Mouse (Mus musculus) testis, postnatal 14 days (tissue): Measurements from ENCODE around the gene Magix.
"Not testable (repeated sequence)": the region's sequence is repeated elsewhere in the genome, so short reads cannot be mapped to it uniquely, and the experiment has no call there.

Experiments used
- DNase-seq: peaks from one replicate; pipeline ENCODE4 v3.0.0; 2021; ENCODE audit warnings: low spot score

The Magix gene

DNA sequence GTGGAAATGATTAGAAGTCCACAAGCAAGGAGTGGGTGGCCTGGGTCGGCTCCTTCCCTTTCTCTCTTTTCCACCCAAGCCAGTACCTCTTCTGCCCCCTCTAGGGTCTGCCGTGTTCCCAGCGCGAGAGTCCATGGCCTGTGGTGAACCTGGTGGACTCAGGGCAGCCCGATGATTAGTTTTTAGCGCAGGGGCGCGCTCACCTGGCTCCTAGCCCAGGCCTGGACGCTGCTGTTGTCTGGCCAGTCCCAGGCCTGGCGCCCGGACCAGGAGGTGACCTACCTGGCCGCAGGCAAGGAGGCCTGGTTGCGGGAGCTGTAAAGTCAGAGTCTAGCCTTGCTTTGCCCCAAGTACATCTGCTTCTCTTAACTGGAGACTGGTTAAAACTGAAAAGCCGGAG, at the start of gene Magix:
Gene Magix, minus strand, starts transcription at position 388 of the 400 bp plus-strand sequence.
- no peak for DNase-seq

DNA sequence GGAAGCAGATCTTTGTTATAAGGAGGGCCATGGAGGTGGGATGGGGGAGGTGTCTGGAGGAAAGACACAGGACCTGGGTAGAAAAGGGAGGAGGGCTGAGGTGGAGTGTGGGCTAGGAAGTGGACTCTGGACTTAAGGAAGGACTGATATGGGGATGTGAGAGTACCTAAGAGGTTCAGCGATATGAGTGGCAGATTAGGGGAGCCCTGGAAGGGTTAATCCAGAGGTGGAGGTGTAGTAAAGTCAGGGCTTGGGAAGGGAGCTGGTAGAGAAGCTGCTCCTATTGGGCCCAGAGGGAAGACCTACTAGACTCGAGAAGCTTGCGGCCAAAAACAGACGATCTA, 47.8 kb upstream of the Magix start:
- DNase-seq = no peak

DNA sequence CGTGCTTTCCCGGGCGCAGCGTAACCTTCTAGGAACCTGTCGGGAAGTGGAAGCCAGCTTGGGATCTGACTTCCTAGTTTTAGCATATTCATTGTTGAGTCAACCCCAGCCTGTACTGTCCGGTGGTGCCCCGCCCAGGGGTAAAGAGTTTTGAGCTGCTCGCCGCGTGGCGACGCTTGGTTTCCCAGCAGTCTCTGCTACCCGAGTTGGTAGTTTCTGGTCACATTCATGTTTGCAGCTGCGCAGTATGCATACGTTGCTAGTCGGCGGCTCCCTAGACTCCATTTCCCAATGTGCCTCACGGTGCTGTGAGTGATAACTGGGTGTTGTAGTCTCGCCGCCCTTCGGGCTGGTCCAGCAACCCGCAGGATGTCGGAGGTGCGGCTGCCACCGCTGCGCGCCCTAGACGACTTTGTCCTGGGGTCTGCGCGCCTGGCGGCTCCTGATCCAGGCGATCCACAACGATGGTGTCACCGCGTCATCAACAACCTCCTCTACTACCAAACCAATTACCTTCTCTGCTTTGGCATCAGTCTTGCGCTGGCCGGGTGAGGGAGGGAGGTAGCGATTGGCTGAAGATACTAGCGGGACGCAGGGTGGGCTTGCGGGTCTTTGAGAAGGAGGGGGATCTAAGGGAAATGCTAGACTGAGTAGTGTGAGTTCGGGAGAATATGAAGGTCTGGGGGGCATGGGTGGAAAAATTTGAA, 47.3 kb upstream of the Magix start, which contains the start of gene Praf2:
Gene Praf2, plus strand, starts transcription at position 225 of the 707 bp plus-strand sequence.
- peak; percentile 77 for DNase-seq

DNA sequence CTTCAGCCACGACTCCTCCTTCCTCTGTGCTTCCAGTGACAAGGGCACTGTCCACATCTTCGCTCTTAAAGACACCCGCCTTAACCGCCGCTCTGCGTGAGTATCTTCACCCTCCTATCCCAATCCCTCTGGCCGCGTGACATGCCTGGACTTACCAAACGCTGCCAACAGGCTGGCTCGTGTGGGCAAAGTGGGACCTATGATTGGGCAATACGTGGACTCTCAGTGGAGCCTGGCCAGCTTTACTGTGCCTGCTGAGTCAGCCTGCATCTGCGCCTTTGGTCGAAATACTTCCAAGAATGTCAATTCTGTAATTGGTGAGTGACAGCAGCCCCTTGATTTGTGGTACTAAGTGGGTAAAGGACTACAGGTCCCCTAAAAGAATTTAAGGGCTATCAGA, 46.1 kb upstream of the Magix start:
- no peak for DNase-seq

DNA sequence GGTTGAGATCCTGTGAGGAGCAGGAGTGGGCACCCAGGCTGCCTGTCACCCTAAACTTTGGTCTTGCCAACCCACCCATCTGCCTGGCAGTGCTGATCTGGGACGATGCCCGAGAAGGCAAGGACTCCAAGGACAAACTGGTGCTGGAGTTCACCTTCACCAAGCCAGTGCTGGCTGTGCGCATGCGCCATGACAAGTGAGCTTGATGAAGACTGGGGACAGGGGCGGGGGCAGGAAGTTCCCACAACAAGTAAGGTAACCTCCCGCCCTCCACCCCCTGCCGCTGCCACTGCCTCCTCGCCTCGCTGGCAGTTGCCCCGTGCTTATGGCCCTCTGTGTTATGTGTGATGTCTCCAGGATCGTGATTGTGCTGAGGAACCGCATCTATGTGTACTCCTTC, 44.8 kb upstream of the Magix start:
- DNase-seq = no peak

DNA sequence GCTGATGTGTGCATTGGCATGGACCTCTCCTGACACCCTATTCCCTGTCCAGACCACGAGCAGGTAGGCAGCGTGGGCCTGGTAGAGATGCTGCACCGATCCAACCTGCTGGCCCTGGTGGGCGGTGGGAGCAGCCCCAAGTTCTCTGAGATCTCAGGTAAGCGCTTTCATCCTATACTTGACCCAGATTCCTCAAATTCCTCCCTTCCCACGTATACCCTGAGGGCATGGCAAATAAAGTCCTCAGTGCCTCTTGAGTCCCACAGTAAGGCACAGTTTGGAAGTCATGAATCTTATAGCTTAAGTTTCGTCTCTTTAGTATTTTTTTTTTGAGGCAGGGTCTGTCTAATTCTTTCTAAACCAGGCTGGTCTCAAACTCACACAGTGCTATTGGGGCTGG, 43.1 kb upstream of the Magix start:
- DNase-seq = no peak

DNA sequence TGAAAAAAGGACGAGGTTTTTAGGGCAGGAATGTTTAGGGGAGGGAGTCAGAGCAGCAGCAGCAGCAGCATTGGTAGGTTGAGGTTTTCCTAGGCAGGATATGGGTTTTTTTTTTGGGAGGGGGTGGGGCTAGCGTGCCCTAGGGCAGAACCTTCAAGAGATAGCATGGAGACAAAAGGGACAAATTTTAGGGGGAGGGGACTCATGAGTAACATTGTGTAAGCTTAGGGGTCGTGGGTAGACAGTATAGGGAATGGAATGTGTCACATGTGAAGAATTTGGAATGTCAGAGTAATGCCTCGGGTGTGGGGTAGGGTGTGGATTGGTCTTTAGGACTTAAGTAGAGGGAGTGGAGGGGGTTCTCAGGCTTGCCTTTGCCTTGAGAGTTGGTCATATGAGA, 41.6 kb upstream of the Magix start:
- DNase-seq = no peak

DNA sequence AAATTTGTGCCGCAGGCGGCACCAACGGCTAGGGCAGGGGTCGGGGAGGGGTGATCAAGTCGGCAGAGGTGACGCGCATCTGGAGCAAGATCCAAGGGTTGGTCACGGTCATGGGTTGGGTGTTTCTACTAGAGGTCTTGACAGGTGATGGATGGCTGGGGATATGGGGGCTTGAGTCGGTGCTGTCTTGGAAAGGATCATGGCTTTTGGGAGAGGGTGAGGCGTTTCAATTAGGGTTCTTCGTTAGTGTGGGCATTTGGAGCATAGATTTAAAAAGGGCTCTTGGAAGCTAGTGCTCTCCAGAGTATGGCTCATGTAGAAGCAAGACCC, 41.2 kb upstream of the Magix start:
- DNase-seq = no peak

DNA sequence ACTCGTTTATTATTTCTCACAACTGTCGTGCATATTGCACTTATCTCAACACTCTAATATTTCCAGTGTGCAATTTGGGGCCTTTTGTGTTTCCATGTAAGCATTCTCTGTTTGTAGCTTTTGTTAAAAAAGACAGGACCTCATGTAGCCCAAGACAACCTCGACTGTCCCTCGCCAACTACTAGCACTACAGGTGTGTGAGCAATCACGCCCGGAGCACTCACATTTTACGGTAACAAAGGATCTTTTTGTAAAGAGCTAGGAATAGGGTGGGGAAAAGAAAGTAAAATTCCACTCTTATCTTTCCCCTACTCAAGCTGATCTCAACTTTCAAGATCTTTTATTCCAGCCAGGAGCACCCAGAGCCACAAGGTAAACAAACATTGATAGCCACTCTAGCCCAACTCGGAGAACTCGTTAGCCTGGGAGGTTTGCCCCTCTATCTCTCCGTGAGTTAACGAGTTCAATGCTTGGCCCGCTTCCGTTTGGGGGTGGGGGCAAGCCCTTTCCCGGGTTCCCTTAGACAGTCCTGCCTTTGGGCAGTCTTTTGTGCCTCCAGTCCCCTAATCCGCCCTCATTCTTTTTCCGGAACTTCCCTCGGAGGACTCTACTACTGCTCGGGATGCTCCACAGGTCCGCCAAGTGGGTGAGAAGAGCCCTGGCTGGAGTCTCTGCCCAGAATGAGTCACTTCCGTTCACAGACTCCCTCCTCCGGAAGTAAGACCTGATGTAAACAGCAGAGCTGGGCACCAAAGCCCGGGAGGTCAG, 40.6 kb upstream of the Magix start, which contains the start of gene Gm45208:
Gene Gm45208, plus strand, starts transcription at position 732 of the 768 bp plus-strand sequence.
- peak; percentile 75 for DNase-seq

DNA sequence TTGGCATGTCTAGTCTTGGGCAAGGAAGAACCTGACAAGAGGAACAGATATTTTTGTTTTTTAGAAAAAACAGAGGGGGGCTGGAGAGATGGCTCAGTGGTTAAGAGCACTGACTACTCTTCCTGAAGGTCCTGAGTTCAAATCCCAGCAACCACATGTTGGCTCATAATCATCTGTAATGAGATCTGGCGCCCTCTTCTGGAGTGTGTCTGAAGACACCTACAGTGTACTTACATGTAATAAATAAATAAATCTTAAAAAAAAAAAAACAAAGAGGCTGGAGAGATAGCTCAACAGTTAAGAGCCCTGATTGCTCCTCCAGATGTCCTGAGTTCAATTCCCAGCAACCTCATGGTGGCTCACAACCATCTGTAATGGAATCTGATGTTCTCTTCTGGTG, 35.0 kb upstream of the Magix start:
- not testable (repeated sequence) for DNase-seq

DNA sequence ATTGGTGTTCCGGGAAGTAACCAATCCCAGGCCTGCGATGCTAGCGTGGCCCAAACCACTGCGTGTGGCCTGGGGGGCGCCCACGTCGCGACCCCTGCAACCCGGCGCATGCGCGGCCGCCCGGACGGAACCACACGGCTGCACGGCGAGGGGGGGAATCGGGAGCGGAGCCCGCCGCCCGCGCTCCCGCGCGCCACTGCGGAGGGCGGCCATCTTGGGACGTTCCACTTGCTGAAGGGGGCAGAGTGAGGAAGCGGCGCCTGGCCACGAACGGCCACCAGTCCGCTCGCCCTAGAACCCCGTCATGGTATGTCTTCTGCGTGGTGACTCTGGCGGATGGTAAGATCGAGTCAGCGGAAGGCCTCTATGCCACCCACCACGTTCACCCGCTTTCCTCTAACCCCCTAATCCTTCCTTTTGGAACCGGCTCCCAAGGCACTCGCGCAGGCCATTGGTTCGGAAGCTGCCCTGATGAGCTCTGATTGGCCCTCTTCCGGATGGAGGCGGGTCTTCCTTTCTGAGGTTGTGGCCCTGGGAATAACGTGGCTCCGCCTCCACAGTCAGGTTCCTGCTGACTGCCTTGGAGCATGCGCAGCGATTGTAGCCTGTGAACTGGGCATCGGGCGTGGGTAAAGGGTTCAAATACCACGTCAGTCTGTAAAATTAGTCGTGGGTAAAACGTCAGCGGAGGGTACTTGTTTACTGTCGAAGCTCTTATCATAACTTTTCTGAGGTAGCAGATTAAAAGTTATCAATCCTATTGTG, 33.3 kb upstream of the Magix start, which contains the start of gene Wdr45:
Gene Wdr45, plus strand, starts transcription at position 199 of the 765 bp plus-strand sequence.
- DNase-seq = peak; percentile 95

DNA sequence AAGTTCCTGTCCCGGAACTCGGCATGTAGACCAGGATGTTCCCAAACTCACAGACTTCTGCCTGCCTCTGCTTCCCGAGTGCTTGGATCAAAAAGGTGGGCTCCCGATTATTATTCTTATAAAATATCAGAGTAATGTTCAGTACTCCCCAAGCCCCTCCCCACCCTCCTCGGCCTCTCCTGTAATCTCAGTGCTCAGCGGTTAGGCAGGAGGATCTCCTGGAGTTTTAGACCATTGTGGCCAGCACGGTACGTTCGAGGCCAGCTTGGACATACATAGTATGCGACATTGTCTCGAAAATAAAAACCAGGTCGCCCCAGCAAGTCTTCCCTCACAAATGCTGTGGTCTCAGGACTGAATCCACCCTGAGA, 32.7 kb upstream of the Magix start:
- DNase-seq = not testable (repeated sequence)

DNA sequence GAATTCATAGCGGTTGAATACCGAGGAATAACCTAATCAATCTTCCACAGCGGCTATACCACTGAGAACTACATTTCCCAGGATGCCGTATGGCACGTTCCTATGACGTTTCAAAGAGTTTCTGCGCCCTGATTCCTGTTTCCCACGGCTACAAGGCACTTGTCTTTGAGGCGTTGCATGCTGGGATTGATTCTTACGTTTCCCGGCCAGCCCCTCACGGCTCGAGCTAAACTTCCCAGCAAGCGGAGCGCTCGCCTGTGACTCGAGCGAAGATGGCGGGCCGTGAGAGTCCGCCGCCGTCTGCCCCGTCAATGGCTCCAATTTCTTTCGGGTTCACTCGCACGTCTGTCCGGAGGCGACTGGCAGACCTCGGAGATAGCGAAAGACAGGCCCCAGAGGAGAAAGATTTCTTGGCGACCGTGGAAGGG, 15.9 kb upstream of the Magix start, which contains the start of gene Gpkow:
Gene Gpkow, plus strand, starts transcription at position 178 of the 428 bp plus-strand sequence.
- peak; percentile 89 for DNase-seq

DNA sequence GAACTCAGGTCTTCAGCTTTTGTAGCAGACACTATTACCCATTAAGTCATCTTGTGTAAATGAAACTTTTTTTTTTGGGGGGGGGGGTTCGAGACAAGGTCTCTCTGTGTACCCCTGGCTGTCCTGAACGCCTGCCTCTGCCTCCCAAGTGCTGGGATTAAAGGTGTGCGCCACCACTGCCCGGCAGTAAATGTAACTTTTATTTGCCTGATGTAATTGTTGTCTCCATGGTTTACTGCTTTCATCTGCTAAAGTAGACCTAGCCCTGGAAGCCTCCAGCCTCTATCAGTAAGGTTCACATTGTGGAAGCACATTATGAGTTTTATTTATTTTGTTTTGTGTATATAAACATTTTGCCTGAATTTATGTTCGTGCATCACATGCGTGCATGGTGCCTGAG, 15.5 kb upstream of the Magix start:
- no peak for DNase-seq

DNA sequence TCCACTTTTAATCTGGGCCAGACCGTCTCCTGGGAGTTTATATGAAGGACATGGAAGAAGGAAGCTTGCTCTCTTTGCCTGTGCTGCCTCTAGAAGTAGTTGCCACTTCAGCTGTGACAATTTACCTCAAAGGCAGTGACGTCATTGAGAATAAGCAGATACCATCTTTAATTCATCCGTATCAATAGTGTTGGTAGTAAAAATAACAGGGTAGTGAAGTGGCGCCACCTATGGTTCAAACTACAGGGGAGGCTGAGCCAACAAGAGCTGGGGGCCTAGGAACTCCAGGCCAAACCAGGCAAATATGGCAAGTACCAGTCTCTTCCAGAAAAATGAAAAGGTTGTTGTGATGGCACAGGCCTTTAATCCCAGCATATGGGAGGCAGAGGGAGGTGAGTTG, 11.8 kb upstream of the Magix start:
- DNase-seq = no peak

DNA sequence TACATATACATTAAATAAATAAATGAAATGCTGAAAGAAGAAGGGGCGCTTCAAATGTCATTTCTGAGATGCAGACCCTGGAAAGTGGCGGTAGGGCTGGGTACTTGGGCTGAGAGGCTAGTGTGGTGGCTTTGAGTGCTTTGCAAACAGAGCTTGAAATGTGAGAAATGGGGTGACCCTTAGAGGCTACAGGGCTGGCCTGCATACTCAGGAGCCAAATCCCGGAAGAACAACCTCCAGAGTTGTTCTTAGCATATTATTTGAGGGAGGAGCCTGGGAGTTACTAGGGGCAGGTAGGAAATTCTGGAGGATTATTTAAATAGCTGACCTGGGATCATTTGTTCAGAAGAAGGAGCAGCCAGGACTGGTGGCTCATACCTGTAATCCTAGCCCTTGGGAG, 9.4 kb upstream of the Magix start:
- DNase-seq = no peak

DNA sequence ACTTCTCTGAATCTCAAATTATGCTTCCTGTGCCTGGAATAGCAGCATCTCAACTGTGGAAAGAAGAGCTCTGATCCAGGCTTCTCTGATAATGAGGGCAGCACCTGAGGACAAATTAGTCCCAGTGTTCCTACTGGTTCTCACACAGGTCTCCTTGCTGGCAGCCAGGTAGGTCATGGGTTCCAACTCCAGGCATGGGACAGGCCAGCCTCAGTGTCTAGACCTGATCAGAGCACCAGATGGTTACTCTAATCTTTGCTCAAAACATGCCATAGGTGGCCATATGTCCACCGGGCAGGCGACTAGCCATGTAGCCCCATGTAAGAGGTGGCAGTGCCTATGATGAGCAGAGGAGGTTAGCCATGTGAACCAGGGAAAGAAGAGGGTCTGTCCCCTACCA, 7.3 kb upstream of the Magix start:
- no peak for DNase-seq

DNA sequence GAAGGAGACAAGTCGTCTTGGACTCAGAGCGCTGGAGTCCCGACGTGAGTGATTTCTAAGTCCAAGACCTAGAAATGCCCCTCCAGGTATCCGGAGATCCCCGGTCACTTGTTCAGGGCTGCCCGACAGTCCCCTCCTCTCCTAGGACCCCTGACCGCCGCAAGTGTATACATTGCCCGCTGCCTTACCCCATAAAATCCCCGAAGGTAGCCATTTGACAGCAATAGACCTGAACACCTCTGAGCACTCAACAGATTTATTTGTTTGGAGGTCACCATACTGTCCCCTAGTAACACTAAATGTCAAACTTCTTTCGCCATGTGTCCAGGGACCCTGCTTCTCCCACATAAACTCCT, 1.0 kb downstream of the Magix start:
- DNase-seq = no peak

DNA sequence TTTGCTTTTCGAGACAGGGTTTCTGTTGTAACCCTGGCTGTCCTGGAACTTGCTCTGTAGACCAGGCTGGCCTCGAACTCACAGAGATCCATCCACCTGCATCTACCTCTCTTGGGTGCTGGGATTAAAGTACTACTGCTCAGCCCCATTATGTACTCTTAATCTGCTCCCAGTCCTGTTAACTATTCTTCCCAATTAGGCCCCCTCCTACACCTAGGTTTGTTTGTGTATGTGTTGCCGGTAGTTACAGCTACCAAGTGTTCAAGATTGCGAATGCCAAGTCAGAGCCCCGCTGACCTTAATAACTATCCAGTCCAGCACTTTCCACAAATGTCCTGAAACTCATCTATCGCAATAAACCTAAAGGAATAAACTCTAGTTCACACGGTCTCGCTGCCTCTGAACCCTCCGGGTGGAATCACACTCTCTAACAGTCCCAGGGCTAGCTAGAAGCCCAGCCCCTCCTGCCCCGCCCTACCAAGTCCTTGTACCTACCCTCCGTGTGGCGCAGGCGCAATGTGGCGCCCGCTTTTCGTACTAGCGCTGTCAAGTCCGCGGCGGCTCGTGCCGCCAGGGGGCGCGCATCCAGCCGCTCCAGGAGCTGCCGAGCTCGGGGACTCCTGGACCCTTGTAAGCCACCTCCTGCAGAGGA, 1.5 kb downstream of the Magix start:
- DNase-seq = peak; percentile 85

DNA sequence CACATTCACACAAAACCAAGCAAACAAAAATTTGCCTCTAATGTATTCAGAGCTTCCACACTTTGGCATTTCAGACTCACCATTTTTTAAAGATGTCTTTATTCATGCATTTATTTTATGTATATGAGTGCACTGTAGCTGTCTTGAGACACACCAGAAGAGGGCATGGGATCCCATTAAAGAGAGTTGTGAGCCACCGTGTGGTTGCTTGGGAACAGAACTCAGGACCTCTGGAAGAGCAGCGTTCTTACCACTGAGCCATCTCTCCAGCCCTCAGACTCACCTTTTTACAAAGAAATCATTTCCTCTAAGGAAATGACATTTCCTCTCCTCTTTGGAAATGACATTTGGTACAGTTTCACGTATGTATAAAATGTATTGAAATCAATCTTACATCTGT, 2.1 kb downstream of the Magix start:
- no peak for DNase-seq

DNA sequence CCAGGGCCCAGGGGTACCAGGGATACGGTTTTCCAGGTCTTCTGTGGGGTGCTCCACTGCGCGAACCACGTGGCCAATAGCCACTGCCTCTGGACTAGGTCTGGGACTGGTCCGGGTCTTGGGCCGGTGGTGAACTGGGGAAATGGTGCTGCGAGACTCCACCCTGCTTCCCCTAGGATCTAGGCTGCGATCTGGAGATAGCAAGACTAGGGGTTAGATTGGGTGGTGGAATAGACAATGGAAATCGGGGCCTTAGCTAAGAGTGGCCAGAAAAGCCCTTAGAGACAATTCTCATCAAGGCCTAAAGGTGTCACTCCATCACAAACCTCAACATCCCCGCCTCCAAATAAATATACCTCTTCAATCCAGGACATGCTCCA, 6.1 kb downstream of the Magix start:
- no peak for DNase-seq

DNA sequence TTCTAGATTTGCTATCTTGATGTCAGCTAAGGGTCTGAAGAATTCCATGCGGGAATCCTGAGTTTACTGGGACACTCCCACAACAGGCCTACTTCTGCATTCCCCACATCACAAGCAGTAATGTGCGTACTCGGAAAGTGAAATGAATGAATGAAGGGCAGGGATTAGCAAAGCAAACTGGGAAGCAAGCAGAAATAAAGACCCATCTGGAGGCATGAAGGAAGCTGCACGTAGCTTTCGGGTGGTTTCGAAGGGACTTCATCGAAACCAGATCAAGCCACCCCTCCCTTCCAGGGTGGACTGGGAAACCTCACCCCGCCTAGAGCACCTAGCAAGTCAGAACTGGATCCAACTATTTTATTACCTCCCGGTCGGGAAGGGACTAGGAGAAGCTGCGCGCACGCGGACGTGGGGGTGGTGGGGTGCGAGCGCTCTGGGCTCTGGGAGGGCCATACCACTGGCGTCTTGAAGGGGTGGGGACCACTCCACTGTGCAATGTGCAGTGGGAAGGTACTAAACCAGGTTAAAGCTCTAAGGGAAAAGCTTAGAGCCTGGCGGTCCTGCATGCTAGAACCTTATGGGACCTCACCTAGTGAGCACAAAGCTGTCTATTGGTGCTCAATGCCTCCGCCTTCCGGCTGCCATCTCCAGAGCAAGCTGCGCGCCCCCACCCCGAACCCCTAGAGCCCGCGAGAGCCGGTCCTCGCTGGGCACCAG, 6.6 kb downstream of the Magix start:
- DNase-seq = no peak
